Mouse (Mus musculus): Measurements from ENCODE around the gene Ick. TPM values are rescaled to one million over a fixed set of nuclear protein-coding genes. Genes with fewer than 3 reads are reported as not detected.
"Not testable (repeated sequence)": the region's sequence is repeated elsewhere in the genome, so short reads cannot be mapped to it uniquely, and the experiment has no call there.

Ick gene
- 7.1 and 11.5 TPM in 2 replicates for polyA plus RNA-seq (2012; ENCODE audit: insufficient read depth, insufficient read length, missing spikeins)

DNA sequence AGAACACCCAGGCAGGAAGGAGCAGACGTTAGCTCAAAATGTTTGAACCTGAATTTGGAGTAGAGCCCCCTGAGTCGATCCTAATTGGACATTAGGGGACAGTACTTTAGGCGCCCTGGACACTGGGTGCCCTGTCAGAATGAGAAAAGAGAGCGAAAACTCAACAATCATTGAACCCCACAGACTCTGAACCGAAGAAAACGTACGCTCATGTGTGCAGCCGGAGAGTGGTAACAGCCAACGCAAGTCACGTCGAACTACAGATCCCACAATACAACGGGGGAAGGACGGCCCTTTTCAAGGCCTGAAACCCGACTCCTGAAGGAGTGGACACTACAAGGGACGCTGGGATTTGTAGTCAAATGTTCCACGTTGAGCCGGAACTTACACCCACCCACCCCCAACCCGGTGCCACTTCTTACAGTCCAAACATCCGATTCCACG, at the start of gene Ick, which contains the start of gene Fbxo9:
Gene Ick, plus strand, starts transcription at position 397 of the 444 bp plus-strand sequence.
Gene Fbxo9, minus strand, starts transcription at position 270 of the 444 bp plus-strand sequence.
- H3K27ac ChIP-seq (ENCODE audit: insufficient read depth, low read depth, low read length): peak within 1 kb of the TSS; percentile 72
- peak within 1 kb of the TSS; percentile 64 for H3K4me3 ChIP-seq (ENCODE audit: insufficient read depth, low read length)
- TF ChIP-seq POLR2A (IDR thresholded peaks at IDR 0.05; ENCODE audit: borderline replicate concordance, low read depth, low read length): no peak
- no peak for TF ChIP-seq CTCF (IDR thresholded peaks at IDR 0.05; ENCODE audit: low read depth, low read length)
- peaks cover 40% of the 10 kb centered on the region for H3K4me1 ChIP-seq (ENCODE audit: control insufficient read depth, insufficient read depth, low read length)

- TF ChIP-seq POLR2A (IDR thresholded peaks at IDR 0.05; ENCODE audit: borderline replicate concordance, low read depth, low read length) (no peak), CTCF (IDR thresholded peaks at IDR 0.05; ENCODE audit: low read depth, low read length) (no peak)
- Histone ChIP-seq H3K4me3 (ENCODE audit: insufficient read depth, low read length) (no peak overlapping the region), H3K4me1 (ENCODE audit: control insufficient read depth, insufficient read depth, low read length) (no peaks in the 10 kb centered on the region), H3K27ac (ENCODE audit: insufficient read depth, low read depth, low read length) (no peak overlapping the region)
Observed at GRCm38 (mm10) chr9:78059525-78060120, 49.4 kb upstream of the Ick start.

DNA sequence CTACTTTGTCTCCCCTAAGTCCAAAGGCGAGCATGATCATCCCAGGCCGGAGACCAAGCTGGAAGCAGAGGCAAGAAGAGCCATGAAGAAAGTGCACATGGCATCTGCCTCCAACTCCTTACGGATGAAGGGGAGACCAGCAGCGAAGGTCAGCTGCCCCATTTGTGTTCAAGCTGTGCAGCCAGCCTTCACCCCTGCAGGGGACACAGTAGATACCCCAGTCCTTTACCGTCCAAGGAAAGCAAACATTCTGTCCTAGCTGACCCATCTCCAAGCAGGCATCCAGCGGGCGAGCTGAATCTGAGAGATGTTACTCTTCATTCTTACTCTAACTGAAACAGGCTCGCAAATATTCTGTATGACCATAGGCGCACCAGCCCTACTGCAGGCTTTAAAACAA, 46.6 kb upstream of the Ick start:
- no peak overlapping the region for H3K4me3 ChIP-seq (ENCODE audit: insufficient read depth, low read length)
- no peak for TF ChIP-seq CTCF (IDR thresholded peaks at IDR 0.05; ENCODE audit: low read depth, low read length)
- no peak for TF ChIP-seq POLR2A (IDR thresholded peaks at IDR 0.05; ENCODE audit: borderline replicate concordance, low read depth, low read length)
- no peak overlapping the region for H3K27ac ChIP-seq (ENCODE audit: insufficient read depth, low read depth, low read length)
- H3K4me1 ChIP-seq (ENCODE audit: control insufficient read depth, insufficient read depth, low read length): no peaks in the 10 kb centered on the region

DNA sequence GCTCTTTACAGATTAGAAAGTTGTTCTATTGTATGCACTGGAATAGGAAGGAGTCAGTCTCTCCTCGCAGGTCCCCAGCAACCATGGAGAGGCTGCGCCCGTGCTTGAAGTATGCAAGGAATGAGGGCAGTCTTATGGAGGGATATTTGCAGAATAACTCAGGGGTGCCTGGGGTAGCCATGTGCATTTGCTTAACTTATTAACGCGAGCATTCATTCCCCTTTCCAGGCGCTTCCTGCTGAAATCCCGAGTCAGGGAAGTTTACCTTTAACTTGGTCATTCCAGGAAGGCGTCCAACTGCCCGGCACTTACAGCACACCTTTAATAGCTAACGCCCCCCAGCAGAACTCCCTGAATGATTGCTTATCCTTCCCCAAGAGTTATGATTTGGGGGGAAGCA, 44.9 kb upstream of the Ick start:
- TF ChIP-seq POLR2A (IDR thresholded peaks at IDR 0.05; ENCODE audit: borderline replicate concordance, low read depth, low read length) (no peak), CTCF (IDR thresholded peaks at IDR 0.05; ENCODE audit: low read depth, low read length) (no peak)
- Histone ChIP-seq H3K4me3 (ENCODE audit: insufficient read depth, low read length) (no peak overlapping the region), H3K27ac (ENCODE audit: insufficient read depth, low read depth, low read length) (no peak overlapping the region), H3K4me1 (ENCODE audit: control insufficient read depth, insufficient read depth, low read length) (no peaks in the 10 kb centered on the region)

DNA sequence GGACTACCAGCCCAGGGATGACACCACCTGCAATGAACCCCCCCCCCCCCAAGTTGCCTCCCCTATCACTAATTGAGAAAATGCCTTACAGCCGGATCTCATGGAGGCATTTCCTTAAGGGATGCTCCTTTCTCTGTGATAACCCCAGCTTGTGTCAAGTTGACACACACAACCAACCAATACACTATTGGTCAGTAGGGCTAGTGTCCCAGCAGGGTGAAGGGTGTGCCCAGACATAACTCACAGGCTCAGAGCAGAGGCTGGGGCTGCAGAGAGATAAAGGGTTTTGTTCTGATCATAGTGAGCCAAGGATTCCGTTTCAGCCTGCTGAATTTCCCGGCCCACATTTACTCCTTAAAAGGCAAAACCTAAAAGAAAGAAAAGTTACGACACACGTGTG, 38.5 kb upstream of the Ick start:
- Histone ChIP-seq H3K4me3 (ENCODE audit: insufficient read depth, low read length) (no peak overlapping the region), H3K4me1 (ENCODE audit: control insufficient read depth, insufficient read depth, low read length) (peaks cover 11% of the 10 kb centered on the region), H3K27ac (ENCODE audit: insufficient read depth, low read depth, low read length) (no peak overlapping the region)
- no peak for TF ChIP-seq CTCF (IDR thresholded peaks at IDR 0.05; ENCODE audit: low read depth, low read length)
- TF ChIP-seq POLR2A (IDR thresholded peaks at IDR 0.05; ENCODE audit: borderline replicate concordance, low read depth, low read length): no peak

- TF ChIP-seq CTCF (IDR thresholded peaks at IDR 0.05; ENCODE audit: low read depth, low read length) (no peak), POLR2A (IDR thresholded peaks at IDR 0.05; ENCODE audit: borderline replicate concordance, low read depth, low read length) (no peak)
- peaks cover 11% of the 10 kb centered on the region for H3K4me1 ChIP-seq (ENCODE audit: control insufficient read depth, insufficient read depth, low read length)
- no peak overlapping the region for H3K27ac ChIP-seq (ENCODE audit: insufficient read depth, low read depth, low read length)
- H3K4me3 ChIP-seq (ENCODE audit: insufficient read depth, low read length): no peak overlapping the region
Observed at GRCm38 (mm10) chr9:78071626-78072025, 37.4 kb upstream of the Ick start.

DNA sequence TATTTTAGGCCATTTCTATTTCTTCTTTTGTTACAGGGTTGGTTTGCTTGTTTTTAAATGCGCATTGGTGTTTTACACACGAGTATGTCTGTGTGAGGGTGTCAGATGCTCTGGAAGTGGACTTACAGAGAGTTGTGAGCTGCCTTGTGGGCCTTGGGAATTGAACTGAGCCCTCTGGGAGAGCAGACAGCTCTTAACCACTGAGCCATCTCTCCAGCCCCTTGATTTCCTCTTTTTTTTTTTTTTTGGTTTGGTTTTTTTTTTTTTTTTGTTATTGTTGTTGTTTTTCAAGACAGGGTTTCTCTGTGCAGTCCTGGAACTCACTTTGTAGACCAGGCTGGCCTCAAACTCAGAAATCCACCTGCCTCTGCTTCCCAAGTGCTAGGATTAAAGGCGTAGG, 35.7 kb upstream of the Ick start:
- H3K4me3 ChIP-seq (ENCODE audit: insufficient read depth, low read length): not testable (repeated sequence)
- H3K27ac ChIP-seq (ENCODE audit: insufficient read depth, low read depth, low read length): peak overlapping the region; percentile 71
- H3K4me1 ChIP-seq (ENCODE audit: control insufficient read depth, insufficient read depth, low read length): peaks cover 11% of the 10 kb centered on the region

DNA sequence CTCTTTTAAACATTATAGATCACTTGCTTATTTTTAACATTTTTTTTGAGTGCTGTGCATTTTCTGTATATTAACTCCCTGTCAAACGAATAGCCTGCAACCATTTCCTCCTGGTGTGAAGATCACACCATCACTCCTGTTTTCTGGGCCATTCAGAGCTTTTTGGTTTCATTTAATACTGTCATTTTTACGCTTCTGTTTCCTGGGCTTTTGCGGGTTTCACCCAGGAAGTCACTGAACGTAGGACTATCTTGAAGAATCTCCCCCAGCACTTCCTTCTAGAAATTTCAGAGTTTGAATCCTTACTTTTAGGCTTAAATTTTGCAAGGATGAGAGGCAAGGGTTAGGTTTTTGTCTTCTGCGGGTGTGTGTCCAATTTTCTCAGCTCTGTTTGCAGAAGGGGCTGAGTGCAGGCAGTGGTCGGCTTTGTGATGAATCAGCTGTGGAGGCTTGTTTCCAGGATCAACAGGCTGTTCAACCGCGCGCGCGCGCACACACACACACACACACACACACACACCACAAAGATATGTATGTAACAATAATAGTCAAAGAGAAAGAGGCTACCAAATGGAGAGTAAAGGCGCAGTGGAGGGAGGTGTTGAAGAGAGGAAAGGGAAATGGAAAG, 35.2 kb upstream of the Ick start:
- Histone ChIP-seq H3K4me1 (ENCODE audit: control insufficient read depth, insufficient read depth, low read length) (peaks cover 11% of the 10 kb centered on the region), H3K27ac (ENCODE audit: insufficient read depth, low read depth, low read length) (peak overlapping the region; percentile 71), H3K4me3 (ENCODE audit: insufficient read depth, low read length) (peak overlapping the region; percentile 7; the same call in 1 of the 2 replicates)
- no peak for TF ChIP-seq POLR2A (IDR thresholded peaks at IDR 0.05; ENCODE audit: borderline replicate concordance, low read depth, low read length)
- TF ChIP-seq CTCF (IDR thresholded peaks at IDR 0.05; ENCODE audit: low read depth, low read length): no peak

GRCm38 (mm10) chr9:78075256-78075655, 33.7 kb upstream of the Ick start:
- H3K4me1 ChIP-seq (ENCODE audit: control insufficient read depth, insufficient read depth, low read length): peaks cover 11% of the 10 kb centered on the region
- no peak overlapping the region for H3K27ac ChIP-seq (ENCODE audit: insufficient read depth, low read depth, low read length)
- TF ChIP-seq POLR2A (IDR thresholded peaks at IDR 0.05; ENCODE audit: borderline replicate concordance, low read depth, low read length) (no peak), CTCF (IDR thresholded peaks at IDR 0.05; ENCODE audit: low read depth, low read length) (no peak)
- no peak overlapping the region for H3K4me3 ChIP-seq (ENCODE audit: insufficient read depth, low read length)

GRCm38 (mm10) chr9:78078240-78078639, 30.8 kb upstream of the Ick start:
- TF ChIP-seq CTCF (IDR thresholded peaks at IDR 0.05; ENCODE audit: low read depth, low read length) (no peak), POLR2A (IDR thresholded peaks at IDR 0.05; ENCODE audit: borderline replicate concordance, low read depth, low read length) (no peak)
- Histone ChIP-seq H3K27ac (ENCODE audit: insufficient read depth, low read depth, low read length) (no peak overlapping the region), H3K4me1 (ENCODE audit: control insufficient read depth, insufficient read depth, low read length) (peaks cover 7% of the 10 kb centered on the region), H3K4me3 (ENCODE audit: insufficient read depth, low read length) (no peak overlapping the region)
